Mouse (Mus musculus): ENCODE measurements around the gene Rnf150. TPM values are rescaled to one million over a fixed set of nuclear protein-coding genes. Genes with fewer than 3 reads are reported as not detected.

Rnf150 gene
- polyA plus RNA-seq, 1 experiment from 2014 or later: 2.1 TPM

- Histone ChIP-seq H3K9me3 (no peaks in the 10 kb centered on the region), H3K27ac (replicated peaks) (no peak overlapping the region), H3K27me3 (no peaks in the 10 kb centered on the region), H3K9ac (no peak overlapping the region), H3K4me2 (no peak overlapping the region), H3K4me1 (replicated peaks) (no peaks in the 10 kb centered on the region), H3K36me3 (no peaks in the 10 kb centered on the region), H3K4me3 (no peak overlapping the region)
- 93% methylated on average over 2 of the region's 2 CpGs for WGBS
- ATAC-seq (ENCODE audit: low FRiP score, low read depth): no peak
These were observed 33.6 kb downstream of the Rnf150 start for GRCm38 (mm10) chr8:82896796-82897195.

DNA sequence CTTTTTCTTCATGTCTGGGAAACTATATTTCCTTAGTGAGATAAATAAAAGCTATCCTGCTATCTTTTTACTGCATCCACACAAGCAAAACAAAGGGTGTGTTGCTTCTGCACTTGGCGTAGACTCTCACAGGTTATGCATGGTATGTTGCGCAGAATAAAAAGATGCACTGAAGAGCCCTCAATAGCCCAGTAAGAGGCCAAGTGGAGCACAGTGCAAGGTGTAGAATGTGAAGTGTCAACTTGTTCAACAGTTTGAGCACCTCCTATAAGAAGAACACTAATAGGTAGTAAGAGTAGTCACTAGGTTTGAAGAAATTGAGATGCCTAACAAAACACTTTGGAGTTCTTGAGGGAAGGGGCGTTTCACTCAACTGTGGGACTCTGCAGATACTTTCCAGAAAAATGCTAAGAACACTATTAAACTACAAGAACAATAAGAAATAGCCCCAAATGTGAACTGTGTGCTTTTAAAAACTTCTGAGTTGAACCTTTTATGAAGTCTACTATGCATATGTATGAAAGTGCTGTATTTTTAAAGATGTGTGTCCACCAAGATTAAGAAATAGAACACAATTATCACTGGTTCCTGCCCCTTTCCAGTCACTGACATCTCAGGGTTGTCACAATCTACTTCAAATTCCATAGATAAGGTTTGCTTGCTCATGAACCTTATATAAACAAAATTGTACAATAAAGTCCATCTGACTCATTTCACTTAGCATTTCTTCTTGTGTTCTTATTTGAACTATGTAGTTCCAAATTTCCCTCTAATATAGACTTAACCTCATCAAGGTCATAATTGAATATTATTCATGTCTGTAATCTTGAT lies 34.7 kb downstream of the Rnf150 start:
- Histone ChIP-seq H3K9ac (no peak overlapping the region), H3K36me3 (no peaks in the 10 kb centered on the region), H3K9me3 (no peaks in the 10 kb centered on the region), H3K4me3 (no peak overlapping the region), H3K4me1 (replicated peaks) (no peaks in the 10 kb centered on the region), H3K4me2 (no peak overlapping the region), H3K27me3 (no peaks in the 10 kb centered on the region), H3K27ac (replicated peaks) (no peak overlapping the region)
- no peak for ATAC-seq (ENCODE audit: low FRiP score, low read depth)
- 94% methylated on average over 3 of the region's 3 CpGs for WGBS

- Histone ChIP-seq H3K4me1 (replicated peaks) (no peaks in the 10 kb centered on the region), H3K27ac (replicated peaks) (no peak overlapping the region), H3K36me3 (no peaks in the 10 kb centered on the region), H3K4me3 (no peak overlapping the region), H3K27me3 (no peaks in the 10 kb centered on the region), H3K4me2 (no peak overlapping the region), H3K9me3 (no peaks in the 10 kb centered on the region), H3K9ac (no peak overlapping the region)
- no peak for ATAC-seq (ENCODE audit: low FRiP score, low read depth)
- WGBS: 90% methylated on average over 8 of the region's 8 CpGs
These were observed 35.3 kb downstream of the Rnf150 start for GRCm38 (mm10) chr8:82898459-82898841.

DNA sequence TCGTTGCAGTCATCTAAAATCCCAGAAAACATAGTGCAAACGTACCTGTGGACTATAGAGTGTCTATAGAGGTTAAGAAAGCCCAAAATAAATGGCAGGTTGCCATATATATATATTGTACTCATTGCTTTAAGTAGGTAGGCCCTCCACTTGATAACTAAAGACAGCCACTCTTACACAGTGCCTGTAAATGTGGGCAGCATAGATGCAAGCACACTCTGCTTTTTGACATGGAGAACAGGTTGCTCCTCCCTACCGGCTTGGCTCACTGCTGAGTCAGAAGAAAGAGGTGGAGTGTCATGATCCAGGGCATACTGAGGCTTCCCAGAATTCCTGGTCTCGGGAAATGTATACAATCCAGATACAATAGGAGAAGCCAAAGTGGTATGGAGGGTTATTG lies 37.8 kb downstream of the Rnf150 start:
- 83% methylated on average over 4 of the region's 4 CpGs for WGBS
- Histone ChIP-seq H3K9me3 (no peaks in the 10 kb centered on the region), H3K27ac (replicated peaks) (no peak overlapping the region), H3K27me3 (no peaks in the 10 kb centered on the region), H3K4me3 (no peak overlapping the region), H3K4me2 (no peak overlapping the region), H3K4me1 (replicated peaks) (no peaks in the 10 kb centered on the region), H3K9ac (no peak overlapping the region), H3K36me3 (no peaks in the 10 kb centered on the region)
- ATAC-seq (ENCODE audit: low FRiP score, low read depth): no peak

GRCm38 (mm10) chr8:82901549-82902138 lies 38.5 kb downstream of the Rnf150 start:
- Histone ChIP-seq H3K4me2 (no peak overlapping the region), H3K36me3 (no peaks in the 10 kb centered on the region), H3K4me3 (no peak overlapping the region), H3K9ac (no peak overlapping the region), H3K9me3 (no peaks in the 10 kb centered on the region), H3K27me3 (no peaks in the 10 kb centered on the region), H3K27ac (replicated peaks) (no peak overlapping the region), H3K4me1 (replicated peaks) (no peaks in the 10 kb centered on the region)
- ATAC-seq (ENCODE audit: low FRiP score, low read depth): no peak
- 53% methylated on average over 12 of the region's 12 CpGs for WGBS

DNA sequence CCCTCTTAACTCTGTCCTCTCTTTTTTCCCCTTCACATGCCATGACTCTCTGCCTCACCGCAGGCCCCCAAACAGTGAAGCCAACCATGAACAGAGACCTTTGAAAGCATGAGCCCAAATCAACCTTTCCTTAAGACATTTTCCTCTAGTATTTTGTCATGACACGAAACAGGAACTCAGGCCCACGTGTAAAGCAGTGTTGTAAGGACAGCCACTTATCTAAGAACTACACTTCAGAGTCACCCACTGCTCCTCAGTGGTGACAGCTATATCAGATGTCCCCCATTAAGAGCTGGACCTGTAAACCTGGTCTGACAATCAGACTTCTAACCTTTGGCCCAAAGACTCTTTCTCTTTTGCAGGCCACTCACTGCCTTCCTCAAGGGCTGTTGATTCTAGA lies 40.3 kb downstream of the Rnf150 start:
- H3K9ac ChIP-seq: no peak overlapping the region
- no peak overlapping the region for H3K4me2 ChIP-seq
- WGBS: 80% methylated on average over 3 of the region's 3 CpGs
- H3K4me1 ChIP-seq (replicated peaks): no peaks in the 10 kb centered on the region
- H3K36me3 ChIP-seq: no peaks in the 10 kb centered on the region
- ATAC-seq (ENCODE audit: low FRiP score, low read depth): no peak
- no peaks in the 10 kb centered on the region for H3K27me3 ChIP-seq
- H3K9me3 ChIP-seq: no peaks in the 10 kb centered on the region
- H3K4me3 ChIP-seq: no peak overlapping the region
- H3K27ac ChIP-seq (replicated peaks): no peak overlapping the region

GRCm38 (mm10) chr8:82907271-82907670 lies 44.1 kb downstream of the Rnf150 start:
- Histone ChIP-seq H3K4me1 (replicated peaks) (no peaks in the 10 kb centered on the region), H3K36me3 (no peaks in the 10 kb centered on the region), H3K4me2 (no peak overlapping the region), H3K27me3 (no peaks in the 10 kb centered on the region), H3K9me3 (no peaks in the 10 kb centered on the region), H3K9ac (no peak overlapping the region), H3K27ac (replicated peaks) (no peak overlapping the region), H3K4me3 (no peak overlapping the region)
- 86% methylated on average over 3 of the region's 3 CpGs for WGBS
- ATAC-seq (ENCODE audit: low FRiP score, low read depth): no peak

GRCm38 (mm10) chr8:82911436-82911835 lies 48.3 kb downstream of the Rnf150 start:
- H3K9me3 ChIP-seq: no peaks in the 10 kb centered on the region
- H3K4me3 ChIP-seq: no peak overlapping the region
- no peaks in the 10 kb centered on the region for H3K27me3 ChIP-seq
- H3K4me2 ChIP-seq: no peak overlapping the region
- H3K9ac ChIP-seq: no peak overlapping the region
- H3K36me3 ChIP-seq: no peaks in the 10 kb centered on the region
- H3K27ac ChIP-seq (replicated peaks): no peak overlapping the region
- H3K4me1 ChIP-seq (replicated peaks): no peaks in the 10 kb centered on the region
- ATAC-seq (ENCODE audit: low FRiP score, low read depth): no peak

DNA sequence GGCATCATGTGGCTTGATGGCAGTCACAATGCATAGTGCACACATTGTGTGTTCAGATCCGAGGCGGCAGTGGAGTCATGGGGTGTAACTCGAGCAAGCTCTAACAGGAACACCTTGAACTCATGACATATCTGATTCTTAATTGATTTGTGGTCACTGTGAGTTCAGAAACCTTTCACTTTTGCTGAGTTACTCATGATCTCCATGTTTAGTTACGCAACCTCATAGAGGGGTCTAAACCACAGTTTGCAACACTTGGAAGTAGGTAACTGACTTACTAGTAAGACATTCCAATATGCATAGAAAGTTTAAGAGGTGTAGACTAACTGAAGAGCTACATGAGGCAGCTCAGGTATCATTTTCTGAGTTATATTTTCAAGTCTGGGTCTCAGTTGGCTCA lies 49.1 kb downstream of the Rnf150 start:
- H3K9ac ChIP-seq: no peak overlapping the region
- H3K27me3 ChIP-seq: no peaks in the 10 kb centered on the region
- ATAC-seq (ENCODE audit: low FRiP score, low read depth): no peak
- H3K4me1 ChIP-seq (replicated peaks): no peaks in the 10 kb centered on the region; the same call in 1 of the 2 replicates
- H3K9me3 ChIP-seq: no peaks in the 10 kb centered on the region
- 80% methylated on average over 4 of the region's 4 CpGs for WGBS
- H3K4me3 ChIP-seq: no peak overlapping the region
- H3K36me3 ChIP-seq: no peaks in the 10 kb centered on the region
- H3K4me2 ChIP-seq: no peak overlapping the region
- H3K27ac ChIP-seq (replicated peaks): no peak overlapping the region

DNA sequence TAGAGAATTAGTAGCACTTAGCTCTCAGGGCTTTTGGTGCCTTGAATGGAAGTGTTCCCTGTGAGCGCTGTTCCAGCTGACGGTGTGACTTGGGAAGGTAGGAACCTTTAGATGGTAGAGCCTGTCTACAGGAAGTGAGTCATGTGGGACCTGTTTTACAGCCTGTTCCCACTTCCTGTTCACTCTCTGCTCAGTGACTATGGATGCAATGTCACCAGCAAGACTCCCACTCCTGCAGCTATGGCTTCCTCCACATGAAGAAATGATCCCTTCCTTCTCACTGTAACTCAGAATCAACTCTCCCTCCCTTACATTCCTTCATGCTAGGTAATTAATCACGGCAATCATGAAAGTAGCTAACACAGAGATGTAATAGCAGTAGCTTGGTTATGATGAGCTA lies 51.4 kb downstream of the Rnf150 start:
- no peak overlapping the region for H3K4me3 ChIP-seq
- H3K4me1 ChIP-seq (replicated peaks): no peaks in the 10 kb centered on the region; the same call in 1 of the 2 replicates
- no peak overlapping the region for H3K27ac ChIP-seq (replicated peaks)
- 94% methylated on average over 3 of the region's 3 CpGs for WGBS
- H3K4me2 ChIP-seq: no peak overlapping the region
- H3K9me3 ChIP-seq: no peaks in the 10 kb centered on the region
- H3K36me3 ChIP-seq: no peaks in the 10 kb centered on the region
- no peak overlapping the region for H3K9ac ChIP-seq
- ATAC-seq (ENCODE audit: low FRiP score, low read depth): no peak
- no peaks in the 10 kb centered on the region for H3K27me3 ChIP-seq

DNA sequence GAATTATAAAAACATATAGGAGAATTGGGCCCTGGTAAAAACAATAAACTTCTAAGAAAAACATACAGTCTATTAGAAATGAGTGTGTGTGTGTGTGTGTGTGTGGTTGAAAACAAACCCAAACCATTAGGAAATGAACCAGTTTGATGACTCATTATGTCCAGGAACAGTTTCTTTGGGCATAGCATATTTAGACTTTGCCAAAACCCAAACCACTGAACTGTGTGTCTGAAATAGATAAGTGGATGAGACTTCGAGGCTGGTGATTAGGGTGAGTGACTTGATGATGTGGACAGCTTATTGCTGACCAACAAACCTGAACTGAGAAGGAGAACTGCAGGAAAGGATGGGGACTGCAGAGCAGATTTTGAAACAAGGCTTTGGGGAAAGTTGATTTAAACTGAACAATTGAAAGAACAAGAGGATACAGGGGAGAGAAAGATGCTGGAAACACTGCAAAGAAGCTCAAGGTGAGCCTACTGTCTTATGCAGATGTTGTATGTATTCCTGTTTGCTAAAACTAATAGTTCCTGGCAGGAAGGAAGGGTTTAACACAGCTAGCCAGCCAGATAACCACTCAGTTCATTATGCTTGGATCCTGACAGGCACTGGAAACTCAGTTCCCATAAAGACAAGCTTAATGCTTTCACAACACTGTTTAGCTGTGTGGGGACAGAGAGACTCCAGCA lies 53.8 kb downstream of the Rnf150 start:
- Histone ChIP-seq H3K9me3 (no peaks in the 10 kb centered on the region), H3K27ac (replicated peaks) (no peak overlapping the region), H3K27me3 (no peaks in the 10 kb centered on the region), H3K4me2 (no peak overlapping the region), H3K36me3 (no peaks in the 10 kb centered on the region), H3K9ac (no peak overlapping the region), H3K4me3 (no peak overlapping the region), H3K4me1 (replicated peaks) (no peaks in the 10 kb centered on the region; the same call in 1 of the 2 replicates)
- 63% methylated on average over 1 of the region's 1 CpGs for WGBS
- ATAC-seq (ENCODE audit: low FRiP score, low read depth): no peak

- Histone ChIP-seq H3K4me2 (no peak overlapping the region), H3K27me3 (no peaks in the 10 kb centered on the region), H3K4me3 (no peak overlapping the region), H3K9me3 (no peaks in the 10 kb centered on the region), H3K9ac (no peak overlapping the region), H3K4me1 (replicated peaks) (no peaks in the 10 kb centered on the region; the same call in 1 of the 2 replicates), H3K27ac (replicated peaks) (no peak overlapping the region), H3K36me3 (no peaks in the 10 kb centered on the region)
- WGBS: 76% methylated on average over 5 of the region's 5 CpGs
- no peak for ATAC-seq (ENCODE audit: low FRiP score, low read depth)
These were observed 54.6 kb downstream of the Rnf150 start for GRCm38 (mm10) chr8:82917540-82918316.

All from hindbrain, embryonic 15.5 days (tissue).